Mouse (Mus musculus) ES-E14 (cell line): ENCODE measurements around the gene Dnajb2. TPM values are rescaled to one million over a fixed set of nuclear protein-coding genes. Genes with fewer than 3 reads are reported as not detected.

Experiments
- DNase-seq: peaks from one replicate; pipeline ENCODE4 v3.0.0-alpha.2; 2013; ENCODE audit warnings: low read depth, low spot score
- H3K27ac ChIP-seq: 2 replicates; pipeline ENCODE4 v1.5.1; 2012; ENCODE audit warnings: low read depth, mild to moderate bottlenecking, low read length, moderate library complexity, mixed read lengths; ENCODE audit not compliant: poor library complexity, insufficient read depth, severe bottlenecking
- H3K36me3 ChIP-seq: 2 replicates; pipeline ENCODE4 v1.6.1; 2012; ENCODE audit warnings: mild to moderate bottlenecking, low read length, moderate library complexity, mixed read lengths; ENCODE audit not compliant: control insufficient read depth, poor library complexity, insufficient read depth, severe bottlenecking
- H3K4me1 ChIP-seq, 2 experiments: fragments of 150-350 bp in 1 of 2; sonication (generic) in 1 of 2; 2 replicates each; pipeline ENCODE4 v1.6.1; 2012; ENCODE audit warnings: low read length in 2 of 2, mild to moderate bottlenecking in 1 of 2, mixed read lengths in 1 of 2; ENCODE audit not compliant: control insufficient read depth in 2 of 2, insufficient read depth in 2 of 2, poor library complexity in 1 of 2
- H3K4me3 ChIP-seq, 2 experiments: fragments of 150-350 bp in 1 of 2; sonication (generic) in 1 of 2; 2 replicates each; pipeline ENCODE4 v1.5.1; 2012; ENCODE audit warnings: low read length in 2 of 2, low read depth in 1 of 2, mild to moderate bottlenecking in 1 of 2, mixed read lengths in 1 of 2; ENCODE audit not compliant: insufficient read depth in 1 of 2, poor library complexity in 1 of 2, severe bottlenecking in 1 of 2
- H3K9ac ChIP-seq: 2 replicates; pipeline ENCODE4 v1.6.1; 2012; ENCODE audit warnings: low read depth, mild to moderate bottlenecking, low read length, mixed read lengths; ENCODE audit not compliant: poor library complexity, insufficient read depth, severe bottlenecking
- H3K9me3 ChIP-seq: fragments of 150-350 bp; sonication (generic); 2 replicates; pipeline ENCODE4 v1.6.1; 2012; ENCODE audit warnings: low read depth, mild to moderate bottlenecking, low read length; ENCODE audit not compliant: control insufficient read depth, insufficient read depth
- CHD2 ChIP-seq: IDR thresholded peaks from 2 replicates; pipeline ENCODE4 v1.6.1; 2014; ENCODE audit warnings: mild to moderate bottlenecking, low read depth, low read length, inconsistent platforms
- HCFC1 ChIP-seq: IDR thresholded peaks from 2 replicates; pipeline ENCODE4 v1.6.1; 2012; ENCODE audit warnings: low read length, inconsistent platforms, borderline replicate concordance; ENCODE audit not compliant: insufficient read depth
- MAFK ChIP-seq: IDR thresholded peaks from 2 replicates; pipeline ENCODE4 v1.6.1; 2014; ENCODE audit warnings: mild to moderate bottlenecking, low read depth, low read length, inconsistent platforms; ENCODE audit not compliant: insufficient read depth
- ZC3H11A ChIP-seq: IDR thresholded peaks from 2 replicates; pipeline ENCODE4 v1.6.1; 2012; ENCODE audit warnings: low read depth, mild to moderate bottlenecking, inconsistent platforms, low read length, borderline replicate concordance
- ZNF384 ChIP-seq: IDR thresholded peaks from 2 replicates; pipeline ENCODE4 v1.6.1; 2012; ENCODE audit warnings: low read depth, low read length, inconsistent platforms
- in situ Hi-C, 2 experiments: fragments of 600-800 bp; cut with MboI; formaldehyde crosslinking; loops; one replicate each; pipeline ENCODE4 v1.15.1; 2025; ENCODE audit warnings: low sequenced_read_pairs in 2 of 2, inconsistent platforms in 1 of 2; ENCODE audit not compliant: unreplicated experiment in 2 of 2
- total RNA-seq: library from RNA; depleted of rRNA; stranded (reverse); fragments of 300-350 nt; gene quantifications from 2 replicates; pipeline ENCODE4 v1.2.3, GENCODE M21; 2012

Gene Dnajb2
- total RNA-seq, 1 experiment = 15.8 TPM

- in situ Hi-C loops = no loop called here
- Histone ChIP-seq H3K9me3 (no peaks in the 10 kb centered on the region), H3K4me1 (peaks cover 4 to 25% of the 10 kb centered on the region in 2 experiments; a peak in 2 of 4 replicates), H3K27ac (no peak overlapping the region), H3K36me3 (no peaks in the 10 kb centered on the region), H3K9ac (no peak overlapping the region), H3K4me3 (no peak overlapping the region)
- no peak for TF ChIP-seq HCFC1
- no peak for TF ChIP-seq MAFK
- no peak for TF ChIP-seq ZC3H11A
- TF ChIP-seq ZNF384 = no peak
- TF ChIP-seq CHD2 = no peak
- DNase-seq = no peak
These were observed 18.4 kb downstream of the Dnajb2 start for GRCm38 (mm10) chr1:75254625-75255013.

GRCm38 (mm10) chr1:75255516-75256046 is 19.4 kb downstream of the Dnajb2 start:
- H3K36me3 ChIP-seq = no peaks in the 10 kb centered on the region
- H3K9ac ChIP-seq = no peak overlapping the region
- peaks cover 4 to 21% of the 10 kb centered on the region in 2 experiments; a peak in 2 of 4 replicates for H3K4me1 ChIP-seq
- H3K4me3 ChIP-seq = no peak overlapping the region
- no peak overlapping the region for H3K27ac ChIP-seq
- H3K9me3 ChIP-seq = no peaks in the 10 kb centered on the region
- in situ Hi-C loops = no loop called here
- DNase-seq = no peak
- TF ChIP-seq HCFC1 (no peak), ZNF384 (no peak), MAFK (no peak), ZC3H11A (no peak), CHD2 (no peak)

GRCm38 (mm10) chr1:75261278-75261677 is 25.1 kb downstream of the Dnajb2 start:
- in situ Hi-C loops = no loop called here
- no peak overlapping the region for H3K9ac ChIP-seq
- TF ChIP-seq CHD2 (no peak), ZNF384 (no peak), ZC3H11A (no peak), MAFK (no peak), HCFC1 (no peak)
- H3K4me3 ChIP-seq = no peak overlapping the region
- no peak overlapping the region for H3K27ac ChIP-seq
- H3K9me3 ChIP-seq = no peaks in the 10 kb centered on the region
- no peak for DNase-seq
- H3K36me3 ChIP-seq = no peaks in the 10 kb centered on the region
- H3K4me1 ChIP-seq = peaks cover 0 to 4% of the 10 kb centered on the region in 2 experiments; a peak in 1 of 4 replicates

- no peak for TF ChIP-seq ZNF384
- TF ChIP-seq MAFK = peak; percentile 87
- H3K4me3 ChIP-seq = peak overlapping the region; percentile 60 to 75
- peak; percentile 84 for DNase-seq
- in situ Hi-C loops = no loop called here
- no peak overlapping the region for H3K27ac ChIP-seq
- no peaks in the 10 kb centered on the region for H3K9me3 ChIP-seq
- H3K36me3 ChIP-seq = no peaks in the 10 kb centered on the region
- H3K4me1 ChIP-seq = peaks cover 0 to 4% of the 10 kb centered on the region in 2 experiments; a peak in 1 of 4 replicates
- peak overlapping the region; percentile 33 for H3K9ac ChIP-seq
These were observed 27.1 kb downstream of the Dnajb2 start for GRCm38 (mm10) chr1:75262969-75263951.
